Comparison of ENCODE assay signal across 26 mouse cellular contexts in genomic region chr15:31703400-31703799, GRCm38 (mm10).
"Had no signal": no experiment of that assay in that cellular context is flagged by ENCODE, and none has a peak within 500 bp of the region (broad histone marks: within the 10 kb centered on the region; RNA-seq: fewer than 3 reads in every experiment).

No protein-coding gene starts in this region.

- H3K36me3 ChIP-seq: embryonic facial prominence, embryonic 10.5 days; embryonic facial prominence, embryonic 12.5 days; embryonic facial prominence, embryonic 13.5 days; embryonic facial prominence, embryonic 15.5 days; forebrain, embryonic 10.5 days; forebrain, embryonic 12.5 days; forebrain, embryonic 15.5 days had no signal

- H3K4me1 ChIP-seq: embryonic facial prominence, embryonic 10.5 days; embryonic facial prominence, embryonic 12.5 days; embryonic facial prominence, embryonic 13.5 days; embryonic facial prominence, embryonic 15.5 days; forebrain, embryonic 10.5 days; forebrain, embryonic 12.5 days; forebrain, embryonic 13.5 days; forebrain, embryonic 15.5 days had no signal

- H3K9ac ChIP-seq: embryonic facial prominence, embryonic 12.5 days; embryonic facial prominence, embryonic 13.5 days; embryonic facial prominence, embryonic 15.5 days; forebrain, embryonic 12.5 days; forebrain, embryonic 13.5 days; forebrain, embryonic 15.5 days; forebrain, postnatal 0 days had no signal

- H3K27ac ChIP-seq: embryonic facial prominence, embryonic 10.5 days; embryonic facial prominence, embryonic 12.5 days; embryonic facial prominence, embryonic 13.5 days; embryonic facial prominence, embryonic 15.5 days; forebrain, embryonic 10.5 days; forebrain, embryonic 12.5 days; forebrain, embryonic 13.5 days; forebrain, embryonic 15.5 days; gastrocnemius, adult 2 months; heart, adult 2 months had no signal

- DNase-seq: cerebellum, adult 8-10 months; cerebellum, adult 9-10 months; cerebellum, adult 9-11 months; cerebellum, postnatal 10 days; cerebellum, postnatal 14 days; cerebellum, postnatal 25 days; cerebellum, postnatal 36 days; embryo, embryonic 11 days; forebrain, postnatal 0 days; gastrocnemius, adult 2 months; gastrocnemius, postnatal 10 days; gastrocnemius, postnatal 14 days; gastrocnemius, postnatal 25 days; gastrocnemius, postnatal 36 days; heart, adult 11 months; heart, adult 18-20 months; heart, adult 2 months had no signal

- H3K4me3 ChIP-seq: embryonic facial prominence, embryonic 10.5 days; embryonic facial prominence, embryonic 12.5 days; embryonic facial prominence, embryonic 13.5 days; embryonic facial prominence, embryonic 15.5 days; erythroblast, embryonic 14.5 days; forebrain, embryonic 10.5 days; forebrain, embryonic 12.5 days; forebrain, embryonic 13.5 days; forebrain, embryonic 15.5 days; gastrocnemius, adult 2 months; heart, adult 2 months had no signal

- H3K27me3 ChIP-seq: embryonic facial prominence, embryonic 12.5 days; embryonic facial prominence, embryonic 13.5 days; embryonic facial prominence, embryonic 15.5 days; forebrain, embryonic 12.5 days; forebrain, embryonic 13.5 days; forebrain, embryonic 15.5 days had no signal

- H3K9me3 ChIP-seq: embryonic facial prominence, embryonic 10.5 days; embryonic facial prominence, embryonic 12.5 days; embryonic facial prominence, embryonic 13.5 days; embryonic facial prominence, embryonic 15.5 days; forebrain, embryonic 10.5 days; forebrain, embryonic 12.5 days; forebrain, embryonic 13.5 days; forebrain, embryonic 15.5 days had no signal
